Mouse (Mus musculus): ENCODE results near the gene Vmn1r8.
"Not testable (repeated sequence)": the region's sequence is repeated elsewhere in the genome, so short reads cannot be mapped to it uniquely, and the experiment has no call there.

Gene Vmn1r8

GRCm38 (mm10) chr6:57031984-57032383 is at the start of gene Vmn1r8:
Vmn1r8 (plus strand) TSS chr6:57032284.
- no peak for DNase-seq

GRCm38 (mm10) chr6:56996943-56997342 is 35.1 kb upstream of the Vmn1r8 start, which contains the start of gene Vmn1r6:
Vmn1r6 (plus strand) TSS chr6:56997243.
- DNase-seq, result no peak

DNA sequence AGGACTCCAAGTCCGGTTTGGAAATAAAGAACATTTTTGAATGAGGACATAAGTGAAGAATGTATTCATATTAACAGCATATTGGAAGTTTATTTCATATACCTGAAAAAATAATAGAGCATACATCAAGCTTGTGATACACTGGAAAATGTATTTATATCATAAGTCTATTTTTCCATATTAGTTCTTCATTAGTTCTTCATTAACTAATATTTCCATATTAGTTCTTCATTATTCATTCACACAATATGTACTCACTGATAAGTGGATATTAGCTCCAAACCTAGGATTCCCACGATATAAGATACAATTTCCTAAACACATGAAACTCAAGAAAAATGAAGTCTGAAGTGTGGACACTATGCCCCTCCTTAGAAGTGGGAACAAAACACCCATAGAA is 6.9 kb upstream of the Vmn1r8 start, which contains the start of gene Vmn1r7:
TSS of gene Vmn1r7 (minus strand) at position 101 of the 400 bp plus-strand sequence.
- not testable (repeated sequence) for DNase-seq

DNA sequence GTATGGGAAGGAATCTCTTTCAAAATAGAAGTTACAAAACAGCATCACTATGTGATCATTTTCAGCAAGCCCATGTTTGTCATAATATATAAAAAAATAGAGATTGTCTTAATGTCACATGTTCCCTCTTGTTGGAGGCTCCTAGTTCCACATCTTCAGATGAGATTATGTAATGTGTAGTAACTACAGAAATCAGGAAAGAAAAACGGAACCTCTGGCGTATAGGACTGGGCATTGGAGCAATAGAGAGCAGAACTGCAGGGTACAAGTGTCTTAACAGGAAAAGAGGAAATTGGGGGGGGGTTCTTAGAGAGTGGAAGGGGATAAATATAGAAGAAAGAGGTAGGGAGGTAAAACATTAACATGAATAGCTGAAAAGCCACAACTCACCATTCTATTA is 2.6 kb downstream of the Vmn1r8 start:
- no peak for DNase-seq

DNA sequence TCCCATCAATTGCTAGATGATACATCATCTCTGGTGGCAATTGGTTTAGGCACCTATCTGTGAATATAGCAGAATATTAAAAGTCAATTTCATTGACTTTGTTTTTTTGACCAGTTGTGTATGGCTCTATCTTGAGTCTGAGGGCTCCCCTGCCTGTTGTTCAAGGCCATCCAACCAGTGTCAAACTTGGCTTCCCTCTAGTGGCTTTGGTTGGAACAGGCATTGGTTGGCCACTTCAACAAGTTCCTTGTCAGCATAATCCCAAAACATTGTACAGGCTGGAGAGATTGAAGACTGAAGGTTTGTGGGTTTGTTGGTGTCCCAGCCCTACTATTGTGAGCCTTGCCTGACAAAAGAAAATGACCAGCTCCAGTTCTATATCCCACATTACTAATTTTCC is 31.6 kb downstream of the Vmn1r8 start:
- DNase-seq, result no peak

- DNase-seq, result no peak
Observed at GRCm38 (mm10) chr6:57066487-57066886, 34.4 kb downstream of the Vmn1r8 start, which contains the start of gene Vmn1r9. Vmn1r9 (plus strand) TSS chr6:57066787.

Measured in cerebellum, adult 11-12 months (tissue).